31 mouse cellular contexts compared by ENCODE assay signal in the genomic region with DNA sequence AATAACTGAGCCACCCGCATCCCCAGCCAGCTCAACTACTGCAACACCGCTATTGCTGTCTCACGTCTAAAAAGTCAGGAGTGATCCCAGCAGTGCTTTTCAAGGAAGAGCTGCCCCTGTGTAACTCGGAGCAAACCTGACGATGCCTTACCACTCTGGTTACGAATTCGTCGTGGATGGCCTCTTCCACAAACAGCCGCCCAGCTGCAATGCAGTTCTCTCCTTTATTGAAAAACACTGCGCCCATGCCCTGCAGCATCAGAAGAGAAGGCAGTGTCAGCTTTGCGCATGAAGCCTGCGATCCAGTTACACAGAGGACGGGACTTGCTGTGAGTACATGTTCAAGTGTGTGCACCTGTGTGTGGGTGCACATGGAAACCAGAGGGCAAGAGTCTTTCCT. TPM values are rescaled to one million over a fixed set of nuclear protein-coding genes. Genes with fewer than 3 reads are reported as not detected.
"Had no signal": no experiment of that assay in that cellular context is flagged by ENCODE, and none has a peak within 500 bp of the region (broad histone marks: within the 10 kb centered on the region; RNA-seq: fewer than 3 reads in every experiment).

No protein-coding gene starts in this region.

- H3K4me3 ChIP-seq: heart, embryonic 12.5 days; heart, embryonic 13.5 days; heart, embryonic 15.5 days; hindbrain, embryonic 10.5 days; hindbrain, embryonic 12.5 days; hindbrain, embryonic 13.5 days; hindbrain, embryonic 15.5 days; intestine, embryonic 15.5 days; kidney, embryonic 15.5 days; layer of hippocampus, adult 2 months; left cerebral cortex, adult 2 months had no signal

- DNase-seq: heart, postnatal 10 days; heart, postnatal 36 days; heart, postnatal 4 days; kidney, adult 11 months; kidney, adult 18-20 months; kidney, adult 2 months; kidney, adult 8-10 months; kidney, adult 9 months; kidney, postnatal 10 days; kidney, postnatal 14 days; kidney, postnatal 25 days; kidney, postnatal 36 days; kidney, postnatal 4 days; layer of hippocampus, adult 9-11 months; layer of hippocampus, postnatal 36 days had no signal

- H3K9me3 ChIP-seq: heart, embryonic 12.5 days; heart, embryonic 13.5 days; heart, embryonic 15.5 days; hindbrain, embryonic 10.5 days; hindbrain, embryonic 12.5 days; hindbrain, embryonic 13.5 days; hindbrain, embryonic 15.5 days; intestine, embryonic 15.5 days; kidney, embryonic 15.5 days had no signal

- H3K4me1 ChIP-seq: heart, embryonic 12.5 days; heart, embryonic 13.5 days; heart, embryonic 15.5 days; hindbrain, embryonic 12.5 days; hindbrain, embryonic 13.5 days; hindbrain, embryonic 15.5 days; intestine, embryonic 15.5 days; kidney, embryonic 15.5 days had no signal

- H3K27me3 ChIP-seq: heart, embryonic 12.5 days; heart, embryonic 13.5 days; heart, embryonic 15.5 days; hindbrain, embryonic 12.5 days; hindbrain, embryonic 13.5 days; hindbrain, embryonic 15.5 days; intestine, embryonic 15.5 days; kidney, embryonic 15.5 days had no signal

- H3K27ac ChIP-seq: heart, embryonic 13.5 days; heart, embryonic 15.5 days; hindbrain, embryonic 10.5 days; hindbrain, embryonic 12.5 days; hindbrain, embryonic 13.5 days; hindbrain, embryonic 14.5 days; hindbrain, embryonic 15.5 days; hindbrain, postnatal 0 days; intestine, embryonic 15.5 days; kidney, embryonic 15.5 days; kidney, postnatal 0 days; layer of hippocampus, adult 2 months; left cerebral cortex, adult 2 months had no signal

- H3K36me3 ChIP-seq: heart, embryonic 15.5 days; hindbrain, embryonic 10.5 days; intestine, embryonic 15.5 days; kidney, embryonic 15.5 days had no signal

RNA-seq across cellular contexts. Expression of a gene that starts 36.6 kb away (rescaled TPM):
- total RNA-seq: hematopoietic stem cell, adult 5-6 weeks had no signal
- polyA plus RNA-seq: inflammation-experienced regulatory T-cells, adult 6 months had no signal
